Mouse (Mus musculus) G1E (cell line): ENCODE results near the gene Mgat4b. TPM values are rescaled to one million over a fixed set of nuclear protein-coding genes. Genes with fewer than 3 reads are reported as not detected.

Experiments
- ATAC-seq: 2 replicates; pipeline ENCODE4 v1.8.0; 2016; ENCODE audit warnings: mild to moderate bottlenecking; ENCODE audit not compliant: insufficient number of reproducible peaks, poor library complexity, low FRiP score, severe bottlenecking; ENCODE audit errors: extremely low read depth
- DNase-seq: peaks from one replicate; pipeline ENCODE4 v3.0.0; 2012; ENCODE audit warnings: low spot score
- H3K27me3 ChIP-seq: 2 replicates; pipeline ENCODE4 v1.6.1; 2012; ENCODE audit warnings: mild to moderate bottlenecking, low read length, inconsistent platforms; ENCODE audit not compliant: insufficient read depth
- H3K36me3 ChIP-seq: replicated peaks from 2 replicates; pipeline ENCODE3; 2012; ENCODE audit warnings: mild to moderate bottlenecking, inconsistent platforms
- H3K4me1 ChIP-seq: 2 replicates; pipeline ENCODE4 v1.6.1; 2012; ENCODE audit warnings: low read depth, low read length, inconsistent platforms, mixed read lengths; ENCODE audit not compliant: insufficient read depth
- H3K4me3 ChIP-seq: 2 replicates; pipeline ENCODE4 v1.5.1; 2012; ENCODE audit warnings: low read depth, mild to moderate bottlenecking, inconsistent platforms, low read length, moderate library complexity, mixed read lengths
- H3K9me3 ChIP-seq: replicated peaks from 2 replicates; pipeline ENCODE4 v1.6.1; 2012; ENCODE audit warnings: inconsistent platforms
- CTCF ChIP-seq: IDR thresholded peaks from 2 replicates; pipeline ENCODE4 v1.5.1; 2012; ENCODE audit warnings: low read depth, low read length, inconsistent platforms, mixed read lengths
- GATA1 ChIP-seq: IDR thresholded peaks from 2 replicates; pipeline ENCODE4 v1.6.1; 2012; ENCODE audit warnings: borderline replicate concordance, low read length, inconsistent platforms, mixed read lengths
- GATA2 ChIP-seq: IDR thresholded peaks from 2 replicates; pipeline ENCODE4 v1.6.1; 2012; ENCODE audit warnings: low read depth, low read length, inconsistent platforms, borderline replicate concordance
- POLR2AphosphoS5 ChIP-seq: IDR thresholded peaks from 2 replicates; pipeline ENCODE4 v1.6.1; 2012; ENCODE audit warnings: low read depth, low read length, inconsistent platforms; ENCODE audit not compliant: insufficient replicate concordance
- TAL1 ChIP-seq: conservative IDR thresholded peaks from 2 replicates; pipeline ENCODE4 v1.6.1; 2012; ENCODE audit warnings: low read depth, low read length, inconsistent platforms, mixed read lengths
- polyA plus RNA-seq: library from polyadenylated mRNA; stranded (reverse); fragments of >175 nt; gene quantifications from 2 replicates; pipeline ENCODE4 v1.2.3, GENCODE M21; 2012
- total RNA-seq, 2 experiments: library from RNA; stranded (forward) in 1 of 2; stranded (reverse) in 1 of 2; fragments of 200-1000 nt in 1 of 2; fragments of >200 nt in 1 of 2; fragmentation: Nextera tagmentation in 1 of 2; gene quantifications; 2 replicates each; pipeline ENCODE4 v1.2.3; 2014 to 2017

Mgat4b gene
- total and polyA plus RNA-seq, 3 experiments: 15.6 to 106 (median 18.4) TPM

DNA sequence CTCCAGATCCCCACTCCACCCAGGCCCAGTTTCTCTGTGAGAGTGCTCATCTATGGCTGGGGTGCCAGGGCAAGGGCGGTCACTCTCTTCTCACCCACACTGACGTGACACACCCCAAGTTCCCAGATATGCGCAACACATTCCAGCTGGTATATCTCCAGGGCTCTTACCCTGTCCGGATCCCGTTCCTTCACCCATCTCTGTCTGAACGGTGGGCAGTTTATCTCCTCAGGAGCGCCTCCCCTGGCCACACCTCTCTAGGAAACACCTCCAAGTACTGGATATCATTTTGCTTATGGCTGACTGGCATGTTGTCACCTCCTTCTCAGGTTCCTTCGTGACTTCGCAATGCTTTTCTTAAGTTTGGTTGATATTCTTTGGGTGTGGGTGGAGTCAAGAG, 4.9 kb downstream of the Mgat4b start:
- Histone ChIP-seq H3K27me3 (no peaks in the 10 kb centered on the region), H3K9me3 (no peaks in the 10 kb centered on the region), H3K4me3 (no peak overlapping the region), H3K4me1 (peaks cover 83% of the 10 kb centered on the region), H3K36me3 (peaks cover 51% of the 10 kb centered on the region)
- DNase-seq (no peak), ATAC-seq (no peak)
- TF ChIP-seq TAL1 (no peak), POLR2AphosphoS5 (no peak), CTCF (no peak), GATA2 (no peak), GATA1 (no peak)

DNA sequence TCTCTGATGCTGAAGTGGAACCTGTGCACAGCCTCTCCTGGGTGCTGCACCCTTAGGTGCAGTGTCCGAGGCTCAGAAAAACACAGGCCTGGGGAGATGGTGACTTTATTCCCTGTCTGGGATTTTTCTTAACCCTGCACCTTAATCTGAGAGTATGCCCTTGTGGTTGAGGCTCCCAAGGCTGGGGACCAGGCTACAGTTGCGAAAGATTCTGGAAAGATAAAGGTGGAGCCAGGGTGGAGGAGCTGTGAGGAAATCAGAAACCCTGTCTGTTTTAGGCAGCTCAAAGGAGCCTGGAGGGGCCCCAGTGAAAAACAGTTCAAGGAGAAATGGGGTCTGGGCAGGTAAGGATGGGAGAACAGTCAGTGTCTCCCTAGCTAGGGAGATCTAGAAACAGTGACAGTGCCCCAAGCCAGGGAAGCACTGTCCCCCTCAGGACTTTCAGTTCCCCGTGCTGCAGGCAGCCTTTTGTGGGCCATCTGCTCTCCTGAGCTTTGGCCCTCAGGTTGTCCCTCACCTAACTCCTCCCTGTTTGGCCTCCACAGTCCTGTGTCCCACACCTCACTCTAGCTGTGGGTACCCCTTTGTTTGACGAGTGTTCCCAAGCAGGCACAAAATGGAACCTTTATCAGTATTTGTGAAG, 6.2 kb downstream of the Mgat4b start:
- Histone ChIP-seq H3K27me3 (no peaks in the 10 kb centered on the region), H3K9me3 (no peaks in the 10 kb centered on the region), H3K4me3 (no peak overlapping the region), H3K36me3 (peaks cover 61% of the 10 kb centered on the region), H3K4me1 (peaks cover 76% of the 10 kb centered on the region)
- ATAC-seq (no peak), DNase-seq (no peak)
- TF ChIP-seq POLR2AphosphoS5 (no peak), GATA2 (no peak), CTCF (no peak), GATA1 (no peak), TAL1 (no peak)

DNA sequence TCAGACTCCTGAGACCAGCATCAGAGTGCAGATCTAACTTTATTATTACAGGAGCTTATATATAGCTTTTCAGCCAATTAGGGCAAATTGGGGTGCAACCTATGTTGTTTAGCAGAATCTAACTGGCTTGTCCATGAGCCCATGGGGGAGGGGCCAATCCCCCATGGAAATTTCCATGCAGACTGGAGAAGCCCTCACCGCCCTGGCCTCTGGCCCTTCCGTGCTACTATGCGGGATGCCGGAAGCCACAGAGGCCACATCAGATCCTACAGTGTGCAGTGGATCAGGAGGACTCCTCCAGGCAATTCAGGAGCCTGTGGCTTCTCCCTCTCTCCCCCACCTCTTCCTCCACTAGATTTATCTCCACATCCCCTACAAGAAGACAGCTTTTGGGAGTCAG, 7.1 kb downstream of the Mgat4b start:
- peaks cover 64% of the 10 kb centered on the region for H3K36me3 ChIP-seq
- H3K27me3 ChIP-seq: no peaks in the 10 kb centered on the region
- DNase-seq (no peak), ATAC-seq (no peak)
- H3K4me3 ChIP-seq: peak overlapping the region; percentile 24; the same call in 1 of the 2 replicates
- TF ChIP-seq TAL1 (no peak), GATA1 (no peak), CTCF (no peak), GATA2 (no peak), POLR2AphosphoS5 (no peak)
- H3K9me3 ChIP-seq: no peaks in the 10 kb centered on the region
- H3K4me1 ChIP-seq: peaks cover 71% of the 10 kb centered on the region

DNA sequence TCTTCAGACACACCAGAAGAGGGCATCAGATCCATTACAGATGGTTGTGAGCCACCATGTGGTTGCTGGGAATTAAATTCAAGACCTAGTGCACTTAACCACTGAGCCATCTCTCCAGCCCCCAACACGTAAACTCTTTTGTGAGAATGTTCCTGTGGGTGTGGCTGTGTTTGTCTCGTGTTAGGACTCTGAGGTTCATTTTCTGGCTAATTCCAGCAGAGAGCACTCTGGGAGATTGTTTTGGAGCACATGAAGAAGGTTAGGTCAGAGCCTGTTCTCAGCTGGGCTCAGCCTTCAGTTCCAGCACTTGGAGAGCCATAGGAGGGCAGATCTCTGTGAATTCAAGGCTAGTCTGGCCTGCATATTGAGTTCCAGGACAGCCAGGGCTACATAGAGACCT, 9.1 kb downstream of the Mgat4b start:
- DNase-seq (no peak), ATAC-seq (no peak)
- peaks cover 76% of the 10 kb centered on the region for H3K4me1 ChIP-seq
- H3K36me3 ChIP-seq: peaks cover 61% of the 10 kb centered on the region
- TF ChIP-seq GATA1 (no peak), GATA2 (no peak), CTCF (no peak), TAL1 (no peak), POLR2AphosphoS5 (no peak)
- no peaks in the 10 kb centered on the region for H3K27me3 ChIP-seq
- H3K4me3 ChIP-seq: no peak overlapping the region; the same call in 1 of the 2 replicates
- H3K9me3 ChIP-seq: no peaks in the 10 kb centered on the region

DNA sequence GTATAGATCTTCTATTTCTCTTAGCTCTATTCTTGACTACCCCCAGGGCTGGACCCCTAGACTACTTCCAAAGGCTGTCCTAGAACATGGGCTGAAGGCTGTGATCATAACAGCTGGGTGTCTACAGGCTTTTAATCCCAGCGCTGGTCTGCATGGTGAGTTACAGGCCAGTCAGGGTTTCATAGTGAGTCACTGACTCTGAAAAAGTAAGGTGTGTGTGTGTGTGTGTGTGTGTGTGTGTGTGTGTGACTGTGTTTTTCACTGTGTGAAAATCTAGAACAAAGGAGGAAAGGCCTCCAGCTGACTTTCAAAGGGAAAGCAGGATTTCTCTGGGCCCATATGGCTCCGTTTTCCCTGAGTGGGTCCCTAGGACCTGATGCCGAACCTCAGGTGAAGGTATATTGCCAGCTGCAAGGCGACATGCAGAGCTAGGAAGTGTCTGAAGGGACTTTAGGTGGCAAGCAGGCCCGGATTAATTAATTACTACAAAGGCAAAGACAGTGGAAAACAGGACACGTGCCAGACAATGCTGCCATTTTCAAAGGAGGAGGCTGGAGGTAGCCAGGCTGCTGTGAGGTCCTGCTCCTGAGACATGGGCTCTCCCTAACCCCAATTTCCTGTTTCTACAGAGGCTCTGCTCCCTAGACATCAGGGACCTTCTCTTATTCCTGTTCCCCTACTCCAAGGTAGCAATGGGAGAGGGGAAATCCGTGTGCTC, 12.0 kb downstream of the Mgat4b start:
- TF ChIP-seq CTCF: no peak
- no peak for TF ChIP-seq GATA2
- no peak for TF ChIP-seq POLR2AphosphoS5
- TF ChIP-seq TAL1: no peak
- TF ChIP-seq GATA1: no peak
- Histone ChIP-seq H3K36me3 (peaks cover 48% of the 10 kb centered on the region), H3K9me3 (no peaks in the 10 kb centered on the region), H3K4me3 (peak overlapping the region; percentile 36; the same call in 1 of the 2 replicates), H3K27me3 (no peaks in the 10 kb centered on the region), H3K4me1 (peaks cover 75% of the 10 kb centered on the region)
- ATAC-seq (no peak), DNase-seq (no peak)

DNA sequence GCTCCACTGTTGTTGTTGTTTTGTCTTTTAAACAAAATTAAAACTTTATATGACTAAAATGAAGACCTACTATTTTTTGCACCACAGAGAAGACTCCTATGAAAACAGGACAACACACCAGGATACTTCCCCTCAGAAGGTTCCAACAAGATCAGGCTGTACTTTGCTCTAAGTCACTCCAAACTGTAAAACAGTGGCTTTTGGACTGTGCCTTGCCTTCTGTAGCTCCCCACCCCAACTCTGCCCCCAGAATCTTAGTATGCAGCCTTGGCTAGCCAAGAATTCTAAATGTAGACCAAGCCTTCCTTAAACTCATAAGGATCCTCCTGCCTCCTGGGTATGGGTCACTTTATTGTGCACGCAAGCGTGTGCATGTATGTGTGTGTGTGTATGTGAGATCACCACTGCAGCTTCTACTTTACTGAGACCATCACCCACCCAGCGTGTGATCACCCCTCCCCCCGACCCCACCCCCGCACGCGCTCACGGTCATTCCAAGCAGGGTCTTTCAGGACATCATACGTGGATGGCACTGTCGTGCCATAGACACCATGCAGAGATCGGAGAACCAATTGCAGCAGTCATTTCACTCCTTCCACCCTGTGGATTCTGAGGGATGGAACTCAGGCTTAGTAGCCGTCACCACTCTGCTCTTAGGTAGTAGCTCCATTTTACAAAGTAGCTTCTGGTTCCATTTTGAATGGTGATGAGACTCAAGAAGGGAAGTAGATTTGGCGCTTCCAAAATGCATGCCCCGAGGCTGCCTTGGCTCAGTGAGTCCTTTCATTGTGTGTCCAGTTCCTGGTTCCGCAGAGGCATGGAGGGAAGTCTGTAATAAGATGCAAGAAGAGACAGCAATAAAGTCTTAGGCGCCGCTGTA, 13.3 kb downstream of the Mgat4b start:
- Histone ChIP-seq H3K27me3 (no peaks in the 10 kb centered on the region), H3K9me3 (no peaks in the 10 kb centered on the region), H3K36me3 (peaks cover 55% of the 10 kb centered on the region), H3K4me3 (peak overlapping the region; percentile 83), H3K4me1 (peaks cover 75% of the 10 kb centered on the region)
- no peak for ATAC-seq
- DNase-seq: peak; percentile 40
- TF ChIP-seq GATA1: no peak
- no peak for TF ChIP-seq POLR2AphosphoS5
- TF ChIP-seq TAL1: no peak
- TF ChIP-seq CTCF: no peak
- no peak for TF ChIP-seq GATA2
